Mouse (Mus musculus) hindbrain, embryonic 15.5 days (tissue): ENCODE data around the gene Prss45. TPM values are rescaled to one million over a fixed set of nuclear protein-coding genes. Genes with fewer than 3 reads are reported as not detected.
"Not testable (repeated sequence)": the region's sequence is repeated elsewhere in the genome, so short reads cannot be mapped to it uniquely, and the experiment has no call there.

Experiments
- ATAC-seq: fragments of 200-750 bp; cut with Nextera tagmentation; 2 replicates; pipeline ENCODE4 v1.8.0; 2017; ENCODE audit warnings: low read depth, moderate number of reproducible peaks, moderate TSS enrichment; ENCODE audit not compliant: low FRiP score
- H3K27ac ChIP-seq: fragments of 300-500 bp; sonication (generic); replicated peaks from 2 replicates; pipeline ENCODE4 v1.5.1; 2015; ENCODE audit warnings: mild to moderate bottlenecking, inconsistent platforms
- H3K27me3 ChIP-seq: fragments of 300-500 bp; sonication (generic); 2 replicates; pipeline ENCODE4 v1.6.1; 2015; ENCODE audit warnings: control low read depth, inconsistent platforms
- H3K36me3 ChIP-seq: fragments of 300-500 bp; sonication (generic); 2 replicates; pipeline ENCODE4 v1.6.1; 2015; ENCODE audit warnings: control low read depth, inconsistent platforms
- H3K4me1 ChIP-seq: fragments of 300-500 bp; sonication (generic); replicated peaks from 2 replicates; pipeline ENCODE4 v1.6.1; 2015; ENCODE audit warnings: control low read depth, inconsistent platforms
- H3K4me2 ChIP-seq: fragments of 300-500 bp; sonication (generic); 2 replicates; pipeline ENCODE4 v1.6.1; 2015; ENCODE audit warnings: moderate library complexity, mild to moderate bottlenecking, inconsistent platforms
- H3K4me3 ChIP-seq: fragments of 300-500 bp; sonication (generic); 2 replicates; pipeline ENCODE4 v1.5.1; 2015; ENCODE audit warnings: mild to moderate bottlenecking, inconsistent platforms
- H3K9ac ChIP-seq: fragments of 300-500 bp; sonication (generic); 2 replicates; pipeline ENCODE4 v1.6.1; 2015; ENCODE audit warnings: inconsistent platforms
- H3K9me3 ChIP-seq: fragments of 300-500 bp; sonication (generic); 2 replicates; pipeline ENCODE4 v1.6.1; 2016; ENCODE audit warnings: control low read depth, inconsistent platforms
- WGBS: fragments of 180-500 bp; shearing (Covaris S2); methylation state at CpG from one replicate; pipeline ENCODE4 v1.1.7; 2015; 5-methylcytosine and 5-hydroxymethylcytosine counted together
- polyA plus RNA-seq: library from polyadenylated mRNA; unstranded; fragments of >200 nt; fragmentation: Nextera tagmentation; extraction: Ambion mirVana; gene quantifications from 2 replicates; pipeline ENCODE4 v1.2.1, GENCODE M21; 2015

Gene Prss45
- polyA plus RNA-seq = 0.13 TPM in 1 of 2 replicates, not detected in the other

GRCm38 (mm10) chr9:110834411-110834810 lies at the start of gene Prss45:
TSS of gene Prss45 (plus strand) at chr9:110834588.
- no peak for ATAC-seq
- WGBS = 82% methylated on average over 19 of the region's 19 CpGs

GRCm38 (mm10) chr9:110788169-110788568 lies 46.2 kb upstream of the Prss45 start:
- H3K36me3 ChIP-seq = no peaks in the 10 kb centered on the region
- no peak overlapping the region for H3K9ac ChIP-seq
- no peaks in the 10 kb centered on the region for H3K9me3 ChIP-seq
- no peak overlapping the region for H3K4me2 ChIP-seq
- no peaks in the 10 kb centered on the region for H3K27me3 ChIP-seq
- H3K4me1 ChIP-seq = no peaks in the 10 kb centered on the region
- H3K27ac ChIP-seq = no peak overlapping the region
- ATAC-seq = no peak
- H3K4me3 ChIP-seq = no peak overlapping the region
- WGBS = 88% methylated on average over 3 of the region's 3 CpGs

More at GRCm38 (mm10) chr9:110834411-110834810, at the start of gene Prss45:
- H3K36me3 ChIP-seq = no peaks in the 10 kb centered on the region
- H3K27me3 ChIP-seq = no peaks in the 10 kb centered on the region
- H3K9me3 ChIP-seq = no peaks in the 10 kb centered on the region
- no peak within 1 kb of the TSS for H3K4me2 ChIP-seq
- H3K27ac ChIP-seq = no peak within 1 kb of the TSS
- H3K4me1 ChIP-seq = no peaks in the 10 kb centered on the region
- H3K4me3 ChIP-seq = no peak within 1 kb of the TSS
- no peak within 1 kb of the TSS for H3K9ac ChIP-seq

- no peaks in the 10 kb centered on the region for H3K4me1 ChIP-seq
- H3K36me3 ChIP-seq = no peaks in the 10 kb centered on the region
- no peaks in the 10 kb centered on the region for H3K27me3 ChIP-seq
- H3K27ac ChIP-seq = no peak overlapping the region
- H3K9me3 ChIP-seq = no peaks in the 10 kb centered on the region
- ATAC-seq = no peak
- H3K4me2 ChIP-seq = no peak overlapping the region
- 80% methylated on average over 4 of the region's 4 CpGs for WGBS
- no peak overlapping the region for H3K4me3 ChIP-seq
- H3K9ac ChIP-seq = no peak overlapping the region
Observed at GRCm38 (mm10) chr9:110790462-110790861, 43.9 kb upstream of the Prss45 start.

GRCm38 (mm10) chr9:110797013-110797412 lies 37.4 kb upstream of the Prss45 start:
- Histone ChIP-seq H3K9me3 (no peaks in the 10 kb centered on the region), H3K27ac (no peak overlapping the region), H3K4me3 (no peak overlapping the region), H3K4me2 (no peak overlapping the region), H3K4me1 (no peaks in the 10 kb centered on the region), H3K27me3 (no peaks in the 10 kb centered on the region), H3K36me3 (no peaks in the 10 kb centered on the region), H3K9ac (no peak overlapping the region)
- ATAC-seq = no peak
- WGBS = 84% methylated on average over 10 of the region's 10 CpGs

GRCm38 (mm10) chr9:110797866-110798265 lies 36.5 kb upstream of the Prss45 start, which contains the start of gene Prss42:
TSS of gene Prss42 (plus strand) at chr9:110798166.
- 92% methylated on average over 14 of the region's 14 CpGs for WGBS
- no peak within 1 kb of the TSS for H3K4me3 ChIP-seq

GRCm38 (mm10) chr9:110800834-110801479 lies 33.4 kb upstream of the Prss45 start:
- no peaks in the 10 kb centered on the region for H3K9me3 ChIP-seq
- no peak overlapping the region for H3K4me3 ChIP-seq
- no peak overlapping the region for H3K9ac ChIP-seq
- H3K27ac ChIP-seq = no peak overlapping the region
- no peak overlapping the region for H3K4me2 ChIP-seq
- H3K27me3 ChIP-seq = no peaks in the 10 kb centered on the region
- WGBS = 93% methylated on average over 8 of the region's 8 CpGs
- no peak for ATAC-seq
- H3K36me3 ChIP-seq = no peaks in the 10 kb centered on the region
- no peaks in the 10 kb centered on the region for H3K4me1 ChIP-seq

More at GRCm38 (mm10) chr9:110797866-110798265, 36.5 kb upstream of the Prss45 start, which contains the start of gene Prss42:
- Histone ChIP-seq H3K4me1 (no peaks in the 10 kb centered on the region), H3K9ac (no peak within 1 kb of the TSS), H3K36me3 (no peaks in the 10 kb centered on the region), H3K9me3 (no peaks in the 10 kb centered on the region), H3K27ac (no peak within 1 kb of the TSS), H3K27me3 (no peaks in the 10 kb centered on the region), H3K4me2 (no peak within 1 kb of the TSS)
- no peak for ATAC-seq

GRCm38 (mm10) chr9:110803294-110803693 lies 31.1 kb upstream of the Prss45 start:
- no peak overlapping the region for H3K4me3 ChIP-seq
- H3K9me3 ChIP-seq = no peaks in the 10 kb centered on the region
- no peaks in the 10 kb centered on the region for H3K27me3 ChIP-seq
- WGBS = 73% methylated on average over 4 of the region's 4 CpGs
- H3K27ac ChIP-seq = no peak overlapping the region
- no peaks in the 10 kb centered on the region for H3K36me3 ChIP-seq
- no peaks in the 10 kb centered on the region for H3K4me1 ChIP-seq
- no peak overlapping the region for H3K4me2 ChIP-seq
- ATAC-seq = no peak
- no peak overlapping the region for H3K9ac ChIP-seq

GRCm38 (mm10) chr9:110810051-110810450 lies 24.3 kb upstream of the Prss45 start:
- Histone ChIP-seq H3K36me3 (no peaks in the 10 kb centered on the region), H3K9me3 (no peaks in the 10 kb centered on the region), H3K4me3 (no peak overlapping the region), H3K4me1 (no peaks in the 10 kb centered on the region), H3K27ac (no peak overlapping the region), H3K4me2 (no peak overlapping the region), H3K27me3 (no peaks in the 10 kb centered on the region), H3K9ac (no peak overlapping the region)
- 92% methylated on average over 4 of the region's 4 CpGs for WGBS
- ATAC-seq = no peak

GRCm38 (mm10) chr9:110813789-110814188 lies 20.6 kb upstream of the Prss45 start, which contains the start of gene Prss44:
TSS of gene Prss44 (plus strand) at chr9:110813994.
- Histone ChIP-seq H3K4me1 (no peaks in the 10 kb centered on the region), H3K9ac (no peak within 1 kb of the TSS), H3K27ac (no peak within 1 kb of the TSS), H3K9me3 (no peaks in the 10 kb centered on the region), H3K4me2 (no peak within 1 kb of the TSS), H3K27me3 (no peaks in the 10 kb centered on the region), H3K4me3 (no peak within 1 kb of the TSS), H3K36me3 (no peaks in the 10 kb centered on the region)
- no peak for ATAC-seq
- 65% methylated on average over 18 of the region's 18 CpGs for WGBS

- not testable (repeated sequence) for H3K4me1 ChIP-seq, H3K9ac ChIP-seq, H3K4me2 ChIP-seq, ATAC-seq, H3K27me3 ChIP-seq, H3K27ac ChIP-seq, H3K4me3 ChIP-seq, H3K36me3 ChIP-seq, H3K9me3 ChIP-seq
Observed at GRCm38 (mm10) chr9:110820546-110820945, 13.8 kb upstream of the Prss45 start.

- no peaks in the 10 kb centered on the region for H3K27me3 ChIP-seq
- no peak overlapping the region for H3K27ac ChIP-seq
- no peak overlapping the region for H3K4me2 ChIP-seq
- H3K36me3 ChIP-seq = no peaks in the 10 kb centered on the region
- no peaks in the 10 kb centered on the region for H3K9me3 ChIP-seq
- no peaks in the 10 kb centered on the region for H3K4me1 ChIP-seq
- H3K9ac ChIP-seq = no peak overlapping the region
- 89% methylated on average over 7 of the region's 7 CpGs for WGBS
- no peak overlapping the region for H3K4me3 ChIP-seq
- no peak for ATAC-seq
Observed at GRCm38 (mm10) chr9:110821436-110821835, 13.0 kb upstream of the Prss45 start.

GRCm38 (mm10) chr9:110825426-110825825 lies 9.0 kb upstream of the Prss45 start:
- WGBS = 72% methylated on average over 4 of the region's 4 CpGs
- ATAC-seq = no peak
- no peaks in the 10 kb centered on the region for H3K36me3 ChIP-seq

GRCm38 (mm10) chr9:110825832-110826231 lies 8.6 kb upstream of the Prss45 start:
- Histone ChIP-seq H3K27me3 (no peaks in the 10 kb centered on the region), H3K4me3 (no peak overlapping the region), H3K9me3 (no peaks in the 10 kb centered on the region), H3K4me1 (no peaks in the 10 kb centered on the region), H3K27ac (no peak overlapping the region), H3K9ac (no peak overlapping the region), H3K36me3 (no peaks in the 10 kb centered on the region), H3K4me2 (no peak overlapping the region)
- no peak for ATAC-seq
- WGBS = 68% methylated on average over 7 of the region's 7 CpGs

More at GRCm38 (mm10) chr9:110825426-110825825, 9.0 kb upstream of the Prss45 start:
- Histone ChIP-seq H3K27ac (no peak overlapping the region), H3K4me1 (no peaks in the 10 kb centered on the region), H3K9me3 (no peaks in the 10 kb centered on the region), H3K27me3 (no peaks in the 10 kb centered on the region), H3K9ac (no peak overlapping the region), H3K4me3 (no peak overlapping the region), H3K4me2 (no peak overlapping the region)
